Mouse (Mus musculus) adrenal gland, postnatal 25 days (tissue): ENCODE results near the gene P4ha1. TPM values are rescaled to one million over a fixed set of nuclear protein-coding genes. Genes with fewer than 3 reads are reported as not detected.
"Not testable (repeated sequence)": the region's sequence is repeated elsewhere in the genome, so short reads cannot be mapped to it uniquely, and the experiment has no call there.

Source experiments
- DNase-seq: peaks from one replicate; pipeline ENCODE4 v3.0.0; 2021; ENCODE audit warnings: mixed read lengths
- total RNA-seq: library from RNA; stranded (reverse); gene quantifications from 2 replicates; pipeline ENCODE4 v1.2.3, GENCODE M21; 2021

Gene P4ha1
- total RNA-seq, 1 experiment from 2014 or later = 30.3 TPM

GRCm38 (mm10) chr10:59369426-59369825 is 46.3 kb downstream of the P4ha1 start:
- no peak for DNase-seq

GRCm38 (mm10) chr10:59377906-59378305 is 54.8 kb downstream of the P4ha1 start:
- DNase-seq = no peak

GRCm38 (mm10) chr10:59378728-59379127 is 55.6 kb downstream of the P4ha1 start:
- DNase-seq = no peak

- no peak for DNase-seq
Observed at GRCm38 (mm10) chr10:59379927-59380326, 56.8 kb downstream of the P4ha1 start.

- DNase-seq = no peak
Observed at GRCm38 (mm10) chr10:59380411-59380821, 57.3 kb downstream of the P4ha1 start.

- not testable (repeated sequence) for DNase-seq
Observed at GRCm38 (mm10) chr10:59381563-59381962, 58.5 kb downstream of the P4ha1 start.

- no peak for DNase-seq
Observed at GRCm38 (mm10) chr10:59386951-59387350, 63.9 kb downstream of the P4ha1 start.

GRCm38 (mm10) chr10:59389652-59390051 is 66.6 kb downstream of the P4ha1 start:
- DNase-seq = no peak

GRCm38 (mm10) chr10:59391907-59392306 is 68.8 kb downstream of the P4ha1 start:
- DNase-seq = no peak

- DNase-seq = not testable (repeated sequence)
Observed at GRCm38 (mm10) chr10:59395461-59395860, 72.4 kb downstream of the P4ha1 start, which contains the start of gene Gm10273. TSS of gene Gm10273 (plus strand) at chr10:59395632.

GRCm38 (mm10) chr10:59402899-59403792 is 80.0 kb downstream of the P4ha1 start, which contains the start of gene Pla2g12b:
TSS of gene Pla2g12b (plus strand) at chr10:59403660.
- DNase-seq = no peak

GRCm38 (mm10) chr10:59403793-59404149 is 80.7 kb downstream of the P4ha1 start:
- DNase-seq = no peak

GRCm38 (mm10) chr10:59408499-59408898 is 85.4 kb downstream of the P4ha1 start:
- DNase-seq = no peak

GRCm38 (mm10) chr10:59410264-59410663 is 87.2 kb downstream of the P4ha1 start:
- no peak for DNase-seq

GRCm38 (mm10) chr10:59413711-59414110 is 90.6 kb downstream of the P4ha1 start:
- no peak for DNase-seq

- DNase-seq = no peak
Observed at GRCm38 (mm10) chr10:59416623-59417022, 93.5 kb downstream of the P4ha1 start.

- no peak for DNase-seq
Observed at GRCm38 (mm10) chr10:59419516-59419915, 96.4 kb downstream of the P4ha1 start.

Other genes starting within 250 kb of the P4ha1 start
- 47.4 and 67.0 TPM in 2 replicates for gene Sept10, start 101.4 kb upstream of the P4ha1 start, total RNA-seq
- gene Sowahc, start 101.3 kb upstream of the P4ha1 start, total RNA-seq = 29.0 and 29.1 TPM in 2 replicates
- 23.4 and 50.5 TPM in 2 replicates for gene Gm10273, start 72.3 kb downstream of the P4ha1 start, total RNA-seq
- gene Pla2g12b, start 80.4 kb downstream of the P4ha1 start, total RNA-seq = 1.4 TPM in 1 of 2 replicates, not detected in the other
- 4.8 and 6.2 TPM in 2 replicates for gene Oit3, start 118.5 kb downstream of the P4ha1 start, total RNA-seq